Mouse (Mus musculus): ENCODE measurements around the gene Spn.

DNA sequence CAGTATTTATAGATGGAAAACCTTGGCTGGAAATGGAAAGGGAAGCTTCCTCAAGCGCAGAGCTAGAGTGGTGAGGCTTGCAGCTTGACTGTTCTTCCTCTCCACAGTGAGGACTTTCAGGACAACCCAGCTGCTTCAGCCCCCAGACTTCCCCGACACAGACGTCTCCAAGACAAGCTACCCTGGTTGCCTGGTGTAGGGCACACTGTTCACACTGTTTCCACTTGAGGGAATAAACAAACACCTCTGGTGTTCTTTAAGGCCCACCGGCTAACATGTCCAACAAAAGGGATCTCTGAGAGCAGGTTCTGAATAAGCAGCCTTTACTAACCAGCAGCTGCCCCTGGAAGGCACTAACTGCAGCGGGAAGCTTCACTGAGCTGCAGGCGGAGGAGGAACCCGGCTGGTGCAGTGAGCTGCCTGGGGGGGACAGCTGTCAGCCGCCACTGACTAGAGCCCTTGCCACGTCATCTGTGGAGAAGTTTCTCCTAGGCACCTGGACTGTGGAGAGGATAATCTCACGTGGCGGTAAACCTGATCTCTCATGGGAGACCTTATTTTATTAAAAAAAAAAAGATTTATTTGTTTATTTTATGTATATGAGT, 21.2 kb downstream of the Spn start:
- TF ChIP-seq CTCF (IDR thresholded peaks at IDR 0.05; ENCODE audit: extremely low read depth, insufficient read length, insufficient replicate concordance, low read depth, low read length) (no peak), POLR2A (IDR thresholded peaks at IDR 0.05; ENCODE audit: low read depth, low read length) (no peak)
